Mouse (Mus musculus) layer of hippocampus, adult 8-10 months (tissue): ENCODE data around the gene Pax5. TPM values are rescaled to one million over a fixed set of nuclear protein-coding genes. Genes with fewer than 3 reads are reported as not detected.

Source experiments
- DNase-seq, 2 experiments: peaks; one replicate each; pipeline ENCODE4 v3.0.0; 2022; ENCODE audit warnings: low spot score in 2 of 2
- total RNA-seq, 4 experiments: library from RNA; stranded (reverse); gene quantifications; 2 replicates each; pipeline ENCODE4 v1.2.4; 2022

The Pax5 gene
- total RNA-seq, 4 experiments from 2014 or later, result 0.10 to 0.62 (median 0.25) TPM

DNA sequence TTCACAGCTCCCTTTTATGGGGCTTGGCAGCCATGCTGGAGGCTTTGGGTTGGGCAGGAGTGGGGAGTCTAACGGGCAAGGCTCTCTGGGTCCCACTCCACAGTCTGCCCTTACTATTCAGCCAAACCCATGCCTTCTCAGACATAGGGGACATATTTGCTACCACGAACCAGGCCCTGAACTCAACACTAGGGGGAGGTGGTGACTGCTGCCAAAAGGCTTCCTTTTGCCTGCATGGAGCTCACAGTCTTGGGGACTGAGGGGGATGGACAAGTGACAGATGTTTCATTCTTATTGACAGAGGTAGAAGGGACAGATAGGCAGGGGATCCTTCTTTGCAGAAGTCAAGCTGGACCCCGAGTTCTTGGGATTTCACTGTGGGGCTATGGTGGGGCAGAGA is 42.1 kb downstream of the Pax5 start:
- no peak for DNase-seq

DNA sequence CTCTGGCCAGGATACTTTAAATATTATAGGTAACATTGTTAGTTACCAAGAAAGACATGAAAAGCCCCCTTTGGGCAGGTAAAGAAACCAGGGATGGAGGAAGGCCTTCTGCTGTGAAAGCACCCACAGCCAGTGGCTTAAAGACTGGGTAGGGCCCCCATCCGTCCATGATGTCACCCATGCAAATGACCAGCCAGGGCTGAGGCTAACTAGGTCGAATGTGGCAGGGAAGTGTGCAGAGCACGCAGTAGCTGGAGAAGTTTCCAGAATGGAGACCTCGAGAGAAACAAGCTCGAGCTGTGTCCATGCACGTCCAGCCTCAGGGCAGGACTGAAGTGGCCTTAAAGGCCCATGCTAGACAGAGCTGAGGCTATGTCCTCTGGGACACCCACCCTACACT is 42.9 kb downstream of the Pax5 start:
- no peak for DNase-seq

DNA sequence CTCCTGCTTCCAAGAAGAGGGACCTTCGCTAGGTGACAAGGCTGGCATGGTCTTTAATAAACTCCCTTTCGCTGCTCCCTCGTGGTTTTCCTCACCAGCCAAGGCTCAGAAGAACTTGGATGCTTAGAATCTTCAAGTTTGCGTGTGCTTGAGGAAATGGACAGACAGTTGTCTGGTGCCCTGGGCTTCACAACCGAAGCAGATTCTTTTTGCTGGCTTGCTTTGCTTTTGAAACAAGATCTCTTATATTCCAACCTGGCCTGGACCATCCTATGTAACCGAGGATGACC is 45.6 kb downstream of the Pax5 start:
- no peak for DNase-seq

DNA sequence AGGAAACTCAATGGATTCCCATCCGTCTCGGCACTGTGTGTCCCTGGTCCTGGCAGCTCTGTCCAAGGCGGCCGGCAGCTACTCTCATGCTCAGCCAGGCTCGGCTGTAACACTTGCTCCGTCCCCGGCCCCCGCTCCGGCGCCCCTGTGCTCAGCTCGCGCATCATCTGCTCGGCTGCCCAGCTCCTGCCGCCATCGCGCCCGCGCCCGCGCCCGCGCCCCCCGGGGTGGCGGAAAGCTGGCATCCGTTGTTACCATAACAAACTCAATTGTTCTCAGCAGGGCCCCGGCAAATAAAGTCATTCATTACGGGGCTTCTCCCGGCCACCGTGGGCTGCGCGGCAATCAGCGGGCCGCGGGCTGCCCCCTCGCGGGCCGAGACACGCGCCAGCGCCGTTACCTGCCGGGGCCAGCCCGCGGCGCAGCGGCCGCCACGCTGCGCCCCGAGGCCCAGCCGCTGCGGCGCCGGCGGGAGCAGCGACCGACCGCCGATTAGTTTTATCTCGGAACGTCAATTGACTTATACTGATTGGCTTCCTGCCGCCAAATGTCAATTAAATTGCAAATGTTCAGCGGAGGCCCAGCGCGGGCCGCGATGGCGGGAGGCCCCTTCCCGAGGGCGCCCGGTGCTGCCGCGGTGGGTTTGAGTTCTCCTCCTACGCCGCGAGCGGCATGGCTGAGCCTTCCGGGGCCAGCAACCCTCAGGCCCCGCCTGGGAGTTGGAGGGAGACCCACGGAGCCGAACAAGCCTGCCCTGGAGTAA is 46.1 kb downstream of the Pax5 start:
- no peak for DNase-seq

DNA sequence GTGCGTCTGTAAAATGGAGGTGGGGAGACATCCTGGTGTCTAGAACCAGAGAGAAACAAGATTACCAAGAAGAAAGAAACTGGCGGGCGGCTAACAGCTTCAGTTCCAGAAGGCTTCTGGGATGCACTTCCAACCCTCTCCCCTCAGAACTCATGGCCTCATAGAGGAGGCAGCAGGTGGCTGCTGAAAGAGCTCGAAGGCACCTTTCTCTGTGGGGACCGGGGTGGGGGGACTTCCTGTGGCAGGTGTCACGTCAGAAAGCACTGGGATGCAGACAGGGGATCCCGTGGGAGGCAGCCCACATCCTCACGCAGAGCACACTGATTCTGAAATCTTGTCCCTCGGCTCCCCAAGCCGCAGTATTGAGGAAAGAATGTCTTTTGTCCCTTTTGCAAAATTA is 46.8 kb downstream of the Pax5 start:
- DNase-seq, result no peak

DNA sequence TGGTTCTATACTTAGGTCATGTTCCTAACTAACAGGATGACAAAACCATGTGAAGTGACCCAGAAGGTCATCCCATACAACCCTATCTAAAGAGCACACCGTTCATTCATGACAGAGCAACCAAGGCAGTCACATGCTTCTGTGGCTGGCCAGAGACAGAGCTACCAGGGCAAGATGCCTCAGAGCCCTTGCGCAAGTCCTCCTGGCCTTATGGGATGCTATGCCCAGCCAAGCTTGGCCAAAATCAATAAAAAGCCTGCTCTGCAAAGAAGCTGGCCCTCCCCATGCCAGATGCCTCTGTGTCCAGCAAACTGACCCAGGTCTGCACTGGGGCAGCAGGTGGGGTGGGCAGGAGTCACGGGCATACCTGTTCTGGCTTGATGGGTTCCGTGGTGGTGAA is 65.1 kb downstream of the Pax5 start:
- DNase-seq, result no peak

DNA sequence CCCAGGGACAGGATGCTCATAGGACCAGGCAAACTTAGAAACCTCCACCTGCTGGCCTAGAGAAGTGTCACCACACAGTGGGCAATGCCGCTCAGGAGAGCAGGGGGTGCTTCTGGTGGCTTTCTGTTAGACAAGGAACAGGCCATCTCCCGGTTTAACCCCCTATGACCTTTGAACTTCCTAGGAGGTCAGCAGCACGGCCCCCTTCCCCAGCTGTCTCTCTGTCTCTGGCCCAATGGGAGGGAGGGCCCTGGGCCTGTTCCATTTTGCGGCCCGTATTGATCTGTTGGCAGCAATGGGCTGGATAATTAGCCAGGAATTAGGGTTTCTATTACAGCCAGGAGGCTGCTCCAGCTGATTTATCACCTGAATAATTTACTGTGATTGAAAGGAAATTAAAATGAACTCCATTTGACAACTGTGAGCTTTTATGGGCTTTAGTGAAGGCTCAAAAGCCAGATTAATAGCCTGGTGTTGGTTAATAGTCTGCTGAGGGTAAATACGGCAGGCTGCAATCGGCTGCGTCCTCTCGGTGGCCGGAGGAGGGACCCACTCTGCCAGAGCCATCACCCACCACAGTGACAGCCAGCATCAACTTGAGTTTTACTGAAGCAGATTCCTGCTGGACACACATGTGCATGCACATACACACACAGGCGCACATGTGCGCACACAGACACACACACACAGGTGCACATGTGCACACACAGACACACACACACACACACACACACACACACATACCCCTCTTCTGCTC is 68.3 kb downstream of the Pax5 start:
- DNase-seq, result no peak

DNA sequence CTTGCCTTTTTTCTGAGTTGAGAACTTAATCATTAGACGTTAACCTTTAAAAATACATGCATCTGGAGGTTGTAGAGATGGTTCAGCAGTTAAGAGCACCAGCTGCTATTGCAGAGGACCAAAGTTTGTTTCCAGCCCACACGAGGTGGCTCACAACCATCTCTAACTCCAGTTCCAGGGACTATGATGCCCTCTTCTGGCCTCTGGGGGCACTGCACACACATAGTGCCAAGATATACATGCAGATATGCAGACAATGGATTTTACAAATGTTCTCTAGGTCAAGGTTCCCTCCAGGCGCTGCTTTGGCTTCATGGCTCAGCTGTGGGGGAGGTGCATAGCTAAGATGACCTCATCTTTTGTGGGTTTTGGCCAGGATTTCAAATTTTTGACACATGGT is 74.7 kb downstream of the Pax5 start:
- no peak for DNase-seq

DNA sequence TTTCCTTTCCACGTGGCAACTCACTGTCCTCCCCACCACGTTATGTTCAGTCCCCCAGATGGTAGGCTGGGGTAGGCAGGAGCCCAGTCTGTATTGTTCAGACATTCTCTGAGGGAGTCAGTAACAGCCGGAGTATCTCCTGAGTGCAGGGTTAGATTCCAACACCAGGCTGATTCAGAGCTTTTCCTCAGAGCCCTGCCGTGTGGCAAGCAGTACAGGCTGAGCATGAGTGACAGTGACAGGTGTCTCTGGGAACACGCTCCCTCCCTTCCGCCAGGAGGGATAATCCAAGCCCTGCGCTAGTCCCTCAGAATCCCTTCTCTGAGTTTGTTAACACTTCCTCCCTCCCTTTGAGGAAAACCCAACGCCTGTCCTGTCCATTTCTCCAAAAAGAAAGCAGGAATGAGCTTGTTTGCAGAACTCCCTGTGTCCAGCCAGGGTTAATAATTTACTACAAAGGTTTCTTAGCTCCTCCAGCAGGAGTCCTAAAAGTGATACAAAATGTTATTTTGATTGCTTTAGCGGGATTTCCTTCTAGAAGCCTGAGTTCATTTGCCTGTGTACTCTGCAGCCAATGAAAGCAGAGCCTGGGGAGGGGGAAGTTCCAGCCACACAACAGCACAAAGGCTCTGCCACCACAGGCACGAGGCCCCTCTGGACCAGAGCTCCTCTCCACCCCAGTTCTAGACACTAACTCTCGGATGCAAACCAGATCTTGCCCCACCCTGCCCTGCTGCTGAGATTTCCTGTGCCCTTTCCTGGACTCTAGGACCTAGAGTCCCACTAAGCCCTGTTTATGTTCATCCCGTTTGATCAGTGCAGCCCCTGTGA is 76.4 kb downstream of the Pax5 start:
- DNase-seq, result no peak

DNA sequence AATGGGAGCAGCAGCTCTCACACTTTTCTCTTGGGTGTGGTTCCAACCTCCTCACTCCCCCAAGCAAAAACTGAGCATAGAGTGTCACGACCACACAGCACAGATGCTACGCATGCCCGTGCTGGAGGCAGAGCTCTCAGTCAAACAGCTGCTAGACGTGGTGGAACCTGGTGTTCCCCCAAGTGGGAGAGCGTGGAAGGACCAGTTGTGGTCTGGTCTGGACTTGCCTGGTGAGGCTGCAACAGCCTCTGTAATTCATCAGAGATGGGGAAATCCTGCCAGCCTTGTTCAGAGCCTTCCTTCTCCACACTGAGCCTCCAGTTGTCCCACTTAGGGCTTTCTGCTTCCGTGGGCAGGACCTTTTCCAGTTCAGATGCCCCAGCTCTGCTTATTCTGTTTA is 80.2 kb downstream of the Pax5 start:
- DNase-seq, result no peak

DNA sequence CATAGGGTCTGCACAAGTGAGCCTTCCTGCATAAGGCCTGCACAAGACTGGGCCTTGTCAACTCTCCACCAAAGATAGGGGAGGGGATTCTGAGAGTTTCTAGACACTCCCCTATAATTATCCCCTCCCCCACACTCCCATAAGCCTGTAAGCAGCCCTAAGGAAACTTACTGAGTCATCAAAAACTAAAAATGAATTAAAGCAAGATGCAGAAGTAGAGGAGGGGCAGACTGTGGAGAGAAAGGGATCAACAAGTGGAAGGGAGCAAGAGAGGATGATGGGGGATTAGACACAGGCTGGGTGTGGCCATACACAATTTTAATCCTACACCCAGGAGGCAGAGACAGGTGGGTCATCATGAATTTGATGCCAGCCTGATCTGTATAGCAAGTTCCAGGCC is 82.4 kb downstream of the Pax5 start:
- no peak for DNase-seq

DNA sequence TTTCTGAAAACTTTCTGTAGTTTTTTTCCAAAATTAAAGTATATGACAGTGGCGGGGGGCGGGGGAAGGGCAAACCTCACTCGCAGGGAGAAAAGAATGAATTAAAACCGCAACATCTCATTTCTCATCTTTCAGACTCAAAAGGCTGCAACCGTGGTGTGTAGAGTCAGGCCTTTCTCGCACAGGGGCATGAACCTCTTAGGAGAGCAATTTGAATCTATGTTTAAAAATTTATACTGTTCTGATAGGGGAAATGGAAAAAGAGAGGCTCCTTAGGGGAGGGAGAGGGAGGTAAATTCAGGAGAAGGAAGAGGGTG is 85.2 kb downstream of the Pax5 start:
- DNase-seq, result no peak

DNA sequence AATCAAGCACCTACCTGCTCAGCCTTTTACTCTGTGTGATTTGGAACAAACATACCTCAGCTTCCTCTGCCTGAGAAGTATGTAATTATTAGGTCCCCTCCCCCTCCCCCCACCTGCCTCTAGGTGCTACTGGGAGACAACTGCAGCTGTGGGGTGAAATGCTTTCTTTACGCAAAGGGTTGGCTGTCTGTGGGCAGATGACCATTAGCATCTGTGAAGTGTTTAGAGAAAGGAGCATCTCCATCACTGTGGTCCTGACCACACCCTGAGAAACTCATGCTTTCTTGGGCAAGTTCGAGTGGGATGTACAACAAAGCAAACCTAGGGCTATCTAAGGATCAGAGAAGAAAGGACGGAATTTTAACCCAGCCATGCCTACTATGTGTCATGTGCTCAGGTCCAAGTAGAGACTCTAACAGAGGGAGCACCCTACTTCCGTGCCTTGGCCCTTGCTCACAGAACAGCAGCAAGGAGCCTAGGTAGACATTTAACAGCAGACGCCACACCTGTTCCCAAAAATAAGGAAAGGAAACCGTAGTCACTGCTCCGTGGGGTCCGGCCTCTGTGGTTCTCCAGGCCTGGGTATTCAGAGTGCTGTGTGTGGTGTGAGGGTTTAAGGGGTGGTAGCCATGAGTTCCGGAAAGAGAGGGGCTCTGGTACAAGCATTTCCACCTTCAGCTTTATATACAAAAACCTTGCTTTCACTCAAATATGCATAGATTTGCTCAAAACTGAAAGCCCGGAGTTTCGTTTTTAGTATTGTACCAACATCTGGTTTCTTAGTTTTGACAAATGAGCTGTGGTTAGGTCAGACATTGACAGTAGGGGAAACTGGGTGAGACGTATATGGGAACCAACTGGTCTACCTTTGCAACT is 85.8 kb downstream of the Pax5 start:
- no peak for DNase-seq

DNA sequence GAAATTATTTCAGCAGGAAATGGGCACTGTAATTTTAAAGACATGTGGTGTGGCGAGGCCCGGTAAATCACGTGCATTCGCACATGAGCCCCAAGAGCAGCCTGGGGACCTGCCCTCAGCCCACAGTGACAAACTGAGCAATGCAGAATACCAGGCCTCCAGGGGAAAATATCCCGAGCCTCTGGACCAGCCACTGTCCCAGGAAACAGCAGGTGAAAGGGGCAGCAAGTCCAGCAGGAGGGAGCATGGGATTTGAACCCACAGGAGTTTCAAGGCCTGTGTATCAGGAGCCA is 86.9 kb downstream of the Pax5 start:
- no peak for DNase-seq

DNA sequence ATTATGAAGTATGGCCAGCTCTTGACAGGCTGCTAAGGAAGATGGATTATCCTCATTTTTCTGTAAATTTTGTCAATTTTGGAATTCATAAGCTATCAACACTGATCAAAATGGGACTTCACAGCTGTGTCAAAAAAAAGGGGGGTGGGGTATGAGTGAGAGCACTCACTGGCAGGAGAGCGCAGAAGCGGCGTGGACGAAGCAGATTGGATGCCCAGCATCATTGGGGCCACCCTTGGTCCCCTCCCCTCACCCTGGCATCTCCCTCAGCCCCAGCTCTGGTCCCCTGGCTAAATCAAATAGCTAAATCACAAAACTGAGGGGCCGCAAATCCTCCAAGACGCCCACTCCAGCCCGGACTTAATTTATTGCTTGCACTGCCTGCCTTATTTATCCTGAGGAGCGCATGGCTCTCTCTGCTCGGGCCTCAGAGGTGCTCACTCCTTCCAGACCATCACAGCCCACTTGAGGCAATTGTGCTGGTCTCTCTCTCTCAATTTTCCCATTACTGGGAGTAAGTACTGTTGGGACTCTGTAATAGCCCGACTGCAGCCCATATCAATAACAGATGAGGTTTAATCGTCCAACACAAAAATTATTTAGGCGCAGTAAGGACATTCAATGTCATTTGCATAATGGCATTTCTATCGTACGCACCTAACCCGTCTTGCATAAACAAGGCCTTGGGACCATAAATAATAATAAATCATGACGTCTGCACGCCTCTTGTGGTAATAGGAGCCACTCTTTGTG is 87.4 kb downstream of the Pax5 start:
- DNase-seq, result no peak

DNA sequence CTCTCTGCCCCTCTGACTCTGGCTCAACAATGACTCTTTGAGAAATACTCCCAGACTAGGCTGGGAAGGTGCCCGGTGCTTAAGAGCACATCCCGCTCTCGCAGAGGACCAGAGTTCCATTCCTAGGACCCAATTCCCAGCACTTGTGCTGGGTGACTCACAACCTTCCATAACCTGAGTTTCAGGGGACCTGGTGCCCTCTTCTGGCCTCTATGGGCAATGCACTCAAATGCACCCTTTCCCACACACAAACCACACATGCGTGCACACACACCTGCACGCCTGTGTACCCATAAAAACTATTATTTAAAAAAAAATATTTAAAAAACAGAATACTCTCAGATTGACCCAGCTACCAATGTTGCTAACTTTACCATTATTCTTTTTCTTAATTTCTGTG is 90.0 kb downstream of the Pax5 start:
- no peak for DNase-seq

DNA sequence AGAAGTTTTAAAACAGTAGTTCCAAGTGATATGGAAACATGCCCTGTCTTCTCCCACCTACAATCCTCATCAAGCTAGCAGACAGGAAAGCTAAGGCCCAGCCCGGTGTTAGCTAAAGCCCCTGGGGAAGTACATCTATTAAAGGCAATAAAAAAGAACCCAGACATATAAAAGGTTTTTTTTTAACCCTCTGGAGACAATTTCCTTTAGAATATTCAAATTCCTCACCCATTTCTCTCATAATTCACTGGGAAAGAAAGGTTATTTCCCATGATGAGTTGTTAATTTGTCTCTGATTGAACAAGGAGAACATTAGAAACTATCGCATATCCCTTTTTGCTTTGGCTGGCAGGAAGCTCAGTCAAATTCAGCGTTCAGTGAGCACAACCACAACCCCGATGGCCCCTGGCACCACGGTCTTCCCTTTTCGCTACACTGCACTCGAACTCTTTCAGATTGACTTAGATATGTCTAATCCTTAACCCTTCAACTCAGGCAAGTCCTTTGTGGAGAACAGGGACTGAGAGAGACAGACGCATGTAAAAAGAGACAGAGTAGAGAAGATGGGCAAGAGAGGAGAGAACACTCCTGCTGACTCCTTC is 96.1 kb downstream of the Pax5 start:
- DNase-seq, result no peak

DNA sequence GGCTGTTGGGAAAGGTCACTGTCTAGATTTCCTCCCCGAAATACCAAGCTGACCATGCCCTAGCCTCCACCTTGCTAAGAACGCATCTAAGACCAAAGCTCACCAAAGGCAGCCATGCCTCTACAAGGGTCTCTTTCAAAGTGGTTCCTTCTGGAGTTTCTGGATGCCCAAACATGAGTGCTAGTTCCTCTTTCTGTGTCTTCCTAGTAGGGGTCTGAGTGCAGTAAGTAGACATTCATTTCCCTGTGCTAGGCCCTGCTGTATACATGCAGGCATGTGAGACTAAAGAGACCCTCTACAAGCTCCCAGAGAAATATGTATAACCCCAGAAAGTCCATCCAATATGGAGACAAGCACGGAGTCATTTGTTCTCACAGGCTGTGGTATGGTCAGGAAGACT is 97.9 kb downstream of the Pax5 start:
- no peak for DNase-seq

DNA sequence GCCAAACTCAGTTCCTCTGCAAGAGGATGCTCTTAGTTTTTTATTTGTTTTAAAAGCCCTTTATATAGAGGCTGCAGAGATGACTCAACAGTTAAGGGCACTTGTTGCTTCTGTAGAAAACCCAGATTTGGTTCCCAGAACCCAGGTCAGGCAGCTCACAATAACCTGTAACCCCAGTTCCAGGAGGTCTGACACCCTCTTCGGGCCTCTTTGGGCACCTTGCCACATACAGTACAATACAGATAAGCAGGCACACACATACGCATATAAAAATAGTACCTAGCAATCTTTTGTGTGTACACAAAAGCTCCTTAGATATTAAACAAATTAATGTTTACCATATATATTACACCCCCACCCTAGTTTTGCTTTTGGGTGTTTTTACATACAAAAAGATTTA is 104.8 kb downstream of the Pax5 start:
- DNase-seq, result no peak

DNA sequence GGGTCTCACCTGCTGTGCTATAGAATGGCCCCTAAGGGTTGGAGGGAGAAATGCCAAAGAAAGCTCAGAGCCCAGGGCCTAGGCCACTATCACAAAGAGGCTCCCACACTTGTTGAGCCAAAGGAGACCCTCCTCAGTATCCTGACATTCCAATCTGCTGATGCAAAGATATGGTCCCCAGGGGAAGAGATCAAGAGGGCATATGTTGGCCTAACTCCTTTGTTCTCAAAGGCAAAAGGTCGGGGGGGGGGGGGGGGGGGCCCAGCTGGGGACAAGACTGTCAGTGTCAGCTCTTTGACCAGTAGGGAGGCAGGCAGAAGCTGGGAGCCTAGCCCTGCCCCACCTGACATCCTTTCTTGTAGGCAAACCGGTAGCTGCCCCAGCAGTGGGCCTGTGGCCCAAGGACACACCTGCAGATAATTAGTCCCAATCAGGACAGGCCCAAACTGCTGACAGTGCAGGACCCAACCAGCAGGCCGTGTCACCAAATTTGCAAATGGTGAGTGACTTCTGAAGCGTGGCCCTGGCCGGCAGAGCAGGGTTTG is 108.0 kb downstream of the Pax5 start:
- no peak for DNase-seq
